Mouse (Mus musculus) limb, embryonic 12.5 days (tissue): ENCODE data around the gene Pdia5. TPM values are rescaled to one million over a fixed set of nuclear protein-coding genes. Genes with fewer than 3 reads are reported as not detected.
A peak's percentile ranks its signal among the peaks of the same experiment; 100 is the strongest.

ENCODE experiments used
- ATAC-seq: fragments of 200-750 bp; cut with Nextera tagmentation; 2 replicates; pipeline ENCODE4 v1.8.0; 2017; ENCODE audit warnings: low read depth, moderate TSS enrichment; ENCODE audit not compliant: insufficient number of reproducible peaks, insufficient read depth, low FRiP score, low TSS enrichment
- H3K27ac ChIP-seq: fragments of 300-500 bp; sonication (generic); 2 replicates; pipeline ENCODE4 v1.5.1; 2016; ENCODE audit warnings: mild to moderate bottlenecking, moderate library complexity
- H3K27me3 ChIP-seq: fragments of 300-500 bp; sonication (generic); 2 replicates; pipeline ENCODE4 v1.6.1; 2016; ENCODE audit warnings: mild to moderate bottlenecking, moderate library complexity
- H3K36me3 ChIP-seq: fragments of 300-500 bp; sonication (generic); 2 replicates; pipeline ENCODE4 v1.6.1; 2016; ENCODE audit warnings: mild to moderate bottlenecking, moderate library complexity
- H3K4me1 ChIP-seq: fragments of 300-500 bp; sonication (generic); replicated peaks from 2 replicates; pipeline ENCODE4 v1.6.1; 2016
- H3K4me2 ChIP-seq: fragments of 300-500 bp; sonication (generic); 2 replicates; pipeline ENCODE4 v1.6.1; 2016; ENCODE audit warnings: mild to moderate bottlenecking, moderate library complexity
- H3K4me3 ChIP-seq: fragments of 300-500 bp; sonication (generic); replicated peaks from 2 replicates; pipeline ENCODE4 v1.5.1; 2016; ENCODE audit warnings: mild to moderate bottlenecking
- H3K9ac ChIP-seq: fragments of 300-500 bp; sonication (generic); replicated peaks from 2 replicates; pipeline ENCODE4 v1.6.1; 2016; ENCODE audit warnings: mild to moderate bottlenecking, moderate library complexity
- H3K9me3 ChIP-seq: fragments of 300-500 bp; sonication (generic); 2 replicates; pipeline ENCODE4 v1.6.1; 2016; ENCODE audit warnings: mild to moderate bottlenecking, moderate library complexity
- WGBS: fragments of 180-500 bp; shearing (Covaris S2); methylation state at CpG from one replicate; pipeline ENCODE4 v1.1.7; 2016; 5-methylcytosine and 5-hydroxymethylcytosine counted together
- polyA plus RNA-seq: library from polyadenylated mRNA; unstranded; fragments of >200 nt; fragmentation: Nextera tagmentation; extraction: Ambion mirVana; gene quantifications from 2 replicates; pipeline ENCODE4 v1.2.1, GENCODE M21; 2016

The Pdia5 gene
- polyA plus RNA-seq, 1 experiment from 2014 or later: 24.1 TPM

DNA sequence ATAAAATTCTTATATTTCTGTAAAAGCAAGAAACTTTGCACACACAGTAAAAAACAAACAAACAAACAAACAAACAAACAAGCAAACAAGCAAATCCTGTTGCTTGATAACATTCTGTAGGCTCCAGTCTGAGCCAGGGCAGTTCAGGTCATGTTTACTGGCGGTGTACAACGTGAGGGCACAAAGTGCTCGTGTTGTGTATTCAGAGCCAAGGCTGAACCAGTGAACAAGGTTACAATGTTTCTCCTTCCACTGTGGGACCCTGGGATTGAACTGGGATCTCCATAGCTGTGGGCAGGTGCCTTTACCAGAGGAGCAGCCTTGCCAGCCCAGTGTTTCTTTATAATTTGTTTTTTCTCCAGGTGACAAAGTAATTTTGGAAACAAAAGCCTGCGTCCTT lies 15.1 kb upstream of the Pdia5 start:
- no peak overlapping the region for H3K27ac ChIP-seq
- 91% methylated on average over 4 of the region's 4 CpGs for WGBS
- 0 out of 2 replicates have a peak, but pooled peaks cover 7% of the 10 kb centered on the region for H3K9me3 ChIP-seq
- H3K4me1 ChIP-seq: peaks cover 9% of the 10 kb centered on the region; the same call in 1 of the 2 replicates
- H3K36me3 ChIP-seq: no peaks in the 10 kb centered on the region
- no peak for ATAC-seq
- no peak overlapping the region for H3K4me3 ChIP-seq
- no peak overlapping the region for H3K9ac ChIP-seq
- no peaks in the 10 kb centered on the region for H3K27me3 ChIP-seq
- no peak overlapping the region for H3K4me2 ChIP-seq

DNA sequence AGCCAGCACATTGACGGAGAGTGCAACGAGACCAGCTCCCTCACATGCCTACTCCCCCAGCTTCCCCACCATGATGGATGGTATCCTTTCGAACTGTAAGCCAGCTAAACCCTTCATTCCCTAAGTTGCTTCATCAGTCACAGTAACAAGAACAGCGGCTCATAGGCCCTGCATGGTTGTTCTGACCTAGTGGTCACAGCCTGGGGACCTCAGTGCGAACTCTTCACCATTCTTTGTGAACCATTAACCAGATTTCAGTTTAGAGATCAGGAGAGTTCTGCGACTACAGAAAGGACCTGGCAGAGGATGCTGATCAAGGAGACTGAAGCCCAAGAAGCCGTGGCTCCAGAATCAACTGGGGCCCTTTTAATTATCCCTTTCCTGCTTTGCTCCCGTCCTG lies 13.6 kb upstream of the Pdia5 start:
- no peak for ATAC-seq

DNA sequence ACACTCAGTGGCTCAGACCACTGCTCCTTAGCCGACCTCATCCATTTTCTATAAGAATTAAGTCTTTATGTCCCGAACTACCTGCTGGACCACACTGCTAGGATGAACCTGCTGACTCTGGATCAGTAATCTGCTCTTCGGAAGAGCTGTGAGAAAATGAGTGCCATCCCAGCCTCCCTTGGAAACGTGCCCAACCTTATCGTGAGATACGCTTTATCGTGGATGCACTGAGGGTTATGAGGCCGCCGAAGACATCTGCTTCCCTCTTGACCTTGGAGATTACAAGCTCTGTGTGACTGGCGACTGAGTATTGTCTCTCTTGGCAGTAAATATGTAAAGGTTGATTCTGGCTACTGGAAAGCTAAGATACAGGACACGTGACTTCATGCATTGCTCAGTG lies 11.8 kb upstream of the Pdia5 start:
- H3K27me3 ChIP-seq: no peaks in the 10 kb centered on the region
- 89% methylated on average over 11 of the region's 11 CpGs for WGBS
- peaks cover 12% of the 10 kb centered on the region; the same call in 1 of the 2 replicates for H3K9me3 ChIP-seq
- H3K4me2 ChIP-seq: no peak overlapping the region
- H3K36me3 ChIP-seq: no peaks in the 10 kb centered on the region
- ATAC-seq: no peak
- no peaks in the 10 kb centered on the region for H3K4me1 ChIP-seq
- H3K9ac ChIP-seq: no peak overlapping the region
- H3K27ac ChIP-seq: no peak overlapping the region
- no peak overlapping the region for H3K4me3 ChIP-seq

More for the DNA sequence above, 13.6 kb upstream of the Pdia5 start:
- 75% methylated on average over 8 of the region's 8 CpGs for WGBS
- Histone ChIP-seq H3K27me3 (no peaks in the 10 kb centered on the region), H3K4me1 (peaks cover 5% of the 10 kb centered on the region; the same call in 1 of the 2 replicates), H3K4me3 (no peak overlapping the region), H3K4me2 (no peak overlapping the region), H3K9ac (no peak overlapping the region), H3K9me3 (peaks cover 12% of the 10 kb centered on the region; the same call in 1 of the 2 replicates), H3K27ac (no peak overlapping the region), H3K36me3 (no peaks in the 10 kb centered on the region)

DNA sequence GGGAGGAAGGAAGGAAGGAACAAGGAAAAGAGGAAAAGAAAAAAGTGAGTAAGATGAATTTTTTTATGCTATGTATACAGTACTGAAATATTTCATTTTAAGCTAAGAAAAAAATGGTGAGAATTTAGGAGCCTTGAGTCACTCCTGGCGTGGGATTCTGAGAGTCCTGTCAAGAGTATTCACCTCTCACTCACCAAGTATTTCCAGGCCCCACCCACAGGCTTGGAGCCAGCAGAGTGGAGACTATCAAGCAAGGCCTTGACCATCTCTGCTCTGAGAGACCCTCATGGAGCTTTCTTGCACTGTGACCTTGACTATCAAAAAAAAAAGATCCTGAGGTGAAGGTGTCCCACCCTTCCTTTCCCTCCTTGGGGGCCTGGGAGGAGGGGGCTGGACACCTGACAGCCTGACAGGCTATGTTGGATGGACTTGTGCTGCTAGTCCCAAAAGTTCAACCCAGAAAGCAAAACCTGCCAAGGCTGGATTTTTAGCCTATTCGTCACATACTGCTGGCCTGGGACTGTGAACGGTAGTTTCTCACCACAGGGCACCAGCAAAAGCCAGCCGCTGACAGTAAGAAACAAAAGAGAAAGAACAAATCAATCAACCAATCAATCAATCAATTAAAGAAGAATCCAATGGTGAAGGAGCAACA lies 10.6 kb upstream of the Pdia5 start:
- no peaks in the 10 kb centered on the region for H3K4me1 ChIP-seq
- no peak overlapping the region for H3K4me3 ChIP-seq
- WGBS: 84% methylated on average over 4 of the region's 4 CpGs
- no peak for ATAC-seq
- H3K9me3 ChIP-seq: peaks cover 12% of the 10 kb centered on the region; the same call in 1 of the 2 replicates
- H3K27me3 ChIP-seq: no peaks in the 10 kb centered on the region
- H3K4me2 ChIP-seq: no peak overlapping the region
- H3K36me3 ChIP-seq: no peaks in the 10 kb centered on the region
- H3K9ac ChIP-seq: no peak overlapping the region
- no peak overlapping the region for H3K27ac ChIP-seq

DNA sequence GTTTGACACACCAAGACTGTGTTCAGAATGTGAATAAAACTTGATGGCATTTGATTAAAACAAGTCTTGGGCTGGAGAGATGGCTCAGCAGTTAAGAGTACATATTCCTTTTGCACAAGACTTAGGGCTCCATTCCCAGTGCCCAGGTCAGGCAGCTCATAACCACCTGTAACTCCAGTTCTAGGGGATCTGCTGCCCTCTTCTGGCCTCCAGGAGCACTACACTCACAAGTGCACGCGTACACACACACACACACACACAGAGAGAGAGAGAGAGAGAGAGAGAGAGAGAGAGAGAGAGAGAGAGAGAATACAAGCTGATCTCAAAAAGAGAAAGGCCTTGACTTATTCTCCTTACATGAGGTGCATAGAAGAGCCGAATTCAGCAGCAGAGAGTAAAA lies 9.7 kb upstream of the Pdia5 start:
- Histone ChIP-seq H3K27me3 (no peaks in the 10 kb centered on the region), H3K36me3 (no peaks in the 10 kb centered on the region), H3K4me2 (no peak overlapping the region), H3K9ac (no peak overlapping the region), H3K4me1 (no peaks in the 10 kb centered on the region), H3K9me3 (peaks cover 12% of the 10 kb centered on the region; the same call in 1 of the 2 replicates), H3K27ac (no peak overlapping the region), H3K4me3 (no peak overlapping the region)
- whole genome bisulfite sequencing: 87% methylated on average over 3 of the region's 3 CpGs
- no peak for ATAC-seq

DNA sequence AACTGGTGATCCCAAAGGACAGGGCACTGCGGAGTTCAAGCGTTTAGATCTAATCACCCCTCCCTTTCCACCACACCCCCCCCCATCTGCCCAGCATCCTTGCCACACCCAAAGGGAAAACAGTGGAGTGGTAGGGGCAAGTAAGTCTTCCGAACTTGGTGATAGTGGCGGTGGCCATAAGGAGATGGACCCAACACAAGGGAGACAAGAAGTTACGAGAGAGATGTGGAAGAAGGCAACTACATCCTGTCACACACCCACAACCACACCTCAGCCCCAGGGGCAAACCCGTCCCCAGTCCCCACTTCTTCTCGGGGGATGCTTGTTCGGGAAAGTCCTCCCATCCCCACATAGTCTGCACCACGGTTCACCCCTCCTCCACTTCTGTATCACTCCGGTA lies 880 bp downstream of the Pdia5 start:
- peak overlapping the region; percentile 63 for H3K4me3 ChIP-seq
- 11% methylated on average over 10 of the region's 10 CpGs for WGBS
- peaks cover 29% of the 10 kb centered on the region for H3K4me1 ChIP-seq
- peaks cover 6% of the 10 kb centered on the region; the same call in 1 of the 2 replicates for H3K27me3 ChIP-seq
- no peaks in the 10 kb centered on the region for H3K9me3 ChIP-seq
- H3K27ac ChIP-seq: no peak overlapping the region
- H3K9ac ChIP-seq: peak overlapping the region; percentile 57
- peak overlapping the region; percentile 93 for H3K4me2 ChIP-seq
- H3K36me3 ChIP-seq: no peaks in the 10 kb centered on the region
- no peak for ATAC-seq

DNA sequence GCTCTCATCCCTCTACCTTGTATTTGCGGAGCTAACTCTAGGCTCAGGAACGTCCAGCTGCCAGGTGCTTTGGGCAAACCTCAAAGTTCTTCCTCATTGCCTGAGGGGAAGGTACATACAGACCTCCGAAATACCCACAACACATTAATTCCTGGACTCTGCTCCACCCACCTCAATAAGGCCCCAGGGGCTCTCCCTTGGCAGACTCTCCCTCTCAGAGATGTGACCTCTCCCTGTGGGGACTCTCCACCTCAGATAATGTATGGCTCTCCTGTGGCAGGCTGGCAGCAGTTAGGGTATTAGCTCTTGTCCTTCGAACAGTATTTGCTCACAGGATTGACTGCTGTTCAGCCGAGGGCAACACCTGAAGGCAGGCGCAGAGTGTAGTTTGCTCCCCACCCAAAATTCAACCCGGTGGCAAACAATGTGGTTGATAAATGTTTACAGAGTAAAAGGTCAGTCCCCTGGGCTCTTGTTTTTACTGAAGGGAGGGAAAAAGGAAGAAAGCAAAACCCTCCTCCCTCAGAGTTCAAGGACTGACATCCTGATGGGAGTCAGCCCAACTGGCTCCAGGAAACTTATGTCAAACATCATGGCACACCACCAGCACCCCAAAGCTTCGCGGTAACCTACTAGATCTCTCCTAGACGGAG lies 1.5 kb downstream of the Pdia5 start:
- Histone ChIP-seq H3K4me1 (peaks cover 35% of the 10 kb centered on the region), H3K27ac (no peak overlapping the region), H3K9me3 (no peaks in the 10 kb centered on the region), H3K4me3 (peak overlapping the region; percentile 63), H3K36me3 (no peaks in the 10 kb centered on the region), H3K27me3 (peaks cover 6% of the 10 kb centered on the region; the same call in 1 of the 2 replicates), H3K4me2 (peak overlapping the region; percentile 93), H3K9ac (no peak overlapping the region)
- ATAC-seq: no peak
- 55% methylated on average over 10 of the region's 10 CpGs for WGBS

DNA sequence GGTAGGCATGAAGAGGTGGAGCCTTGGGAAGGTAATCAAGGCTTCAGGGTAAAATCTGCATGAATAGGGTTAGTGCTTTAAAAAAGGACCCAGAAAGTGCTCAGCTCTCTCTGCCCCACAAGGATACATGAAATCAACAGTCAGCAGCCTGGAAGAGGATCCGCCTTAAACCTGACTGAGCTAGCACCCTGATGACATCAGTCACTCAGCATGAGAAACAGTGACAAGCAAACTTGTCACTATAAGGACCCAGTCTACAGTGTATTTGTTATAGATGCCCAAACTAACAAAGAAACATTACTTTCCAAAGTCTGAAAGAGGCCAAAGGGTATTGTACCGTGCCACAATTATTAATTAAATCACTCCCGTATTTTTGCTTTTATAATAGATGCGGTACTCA lies 2.9 kb downstream of the Pdia5 start:
- no peak for ATAC-seq
- H3K36me3 ChIP-seq: no peaks in the 10 kb centered on the region
- H3K27me3 ChIP-seq: peaks cover 6% of the 10 kb centered on the region; the same call in 1 of the 2 replicates

DNA sequence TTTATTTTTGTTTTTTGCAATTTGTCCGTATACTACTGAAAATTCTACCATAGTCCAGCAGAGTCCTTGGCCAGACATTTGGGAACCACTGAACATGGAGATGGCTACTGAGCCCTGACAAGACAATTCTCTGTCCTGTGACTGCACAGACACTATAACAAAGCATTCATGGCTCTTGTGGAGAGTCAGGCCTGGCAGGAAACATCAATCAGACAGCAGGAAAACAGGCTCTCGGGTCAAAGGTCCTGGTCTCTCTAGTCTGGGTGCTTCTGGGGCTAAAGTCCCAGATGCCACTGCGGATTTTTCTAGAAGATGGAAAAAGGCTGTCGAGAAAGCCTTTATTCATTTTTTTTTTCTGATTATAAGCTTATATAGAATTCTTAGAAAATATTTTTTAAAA lies 3.6 kb downstream of the Pdia5 start:
- no peaks in the 10 kb centered on the region for H3K9me3 ChIP-seq
- H3K9ac ChIP-seq: no peak overlapping the region
- no peak overlapping the region for H3K4me2 ChIP-seq
- no peak overlapping the region for H3K4me3 ChIP-seq
- no peak overlapping the region for H3K27ac ChIP-seq
- ATAC-seq: no peak
- H3K36me3 ChIP-seq: no peaks in the 10 kb centered on the region
- H3K4me1 ChIP-seq: peaks cover 43% of the 10 kb centered on the region
- 44% methylated on average over 4 of the region's 4 CpGs for WGBS
- peaks cover 6% of the 10 kb centered on the region; the same call in 1 of the 2 replicates for H3K27me3 ChIP-seq

More for the DNA sequence above, 2.9 kb downstream of the Pdia5 start:
- peaks cover 43% of the 10 kb centered on the region for H3K4me1 ChIP-seq
- H3K27ac ChIP-seq: no peak overlapping the region
- WGBS: 85% methylated on average over 4 of the region's 4 CpGs
- H3K9me3 ChIP-seq: no peaks in the 10 kb centered on the region
- H3K4me3 ChIP-seq: no peak overlapping the region
- H3K9ac ChIP-seq: no peak overlapping the region
- no peak overlapping the region for H3K4me2 ChIP-seq

DNA sequence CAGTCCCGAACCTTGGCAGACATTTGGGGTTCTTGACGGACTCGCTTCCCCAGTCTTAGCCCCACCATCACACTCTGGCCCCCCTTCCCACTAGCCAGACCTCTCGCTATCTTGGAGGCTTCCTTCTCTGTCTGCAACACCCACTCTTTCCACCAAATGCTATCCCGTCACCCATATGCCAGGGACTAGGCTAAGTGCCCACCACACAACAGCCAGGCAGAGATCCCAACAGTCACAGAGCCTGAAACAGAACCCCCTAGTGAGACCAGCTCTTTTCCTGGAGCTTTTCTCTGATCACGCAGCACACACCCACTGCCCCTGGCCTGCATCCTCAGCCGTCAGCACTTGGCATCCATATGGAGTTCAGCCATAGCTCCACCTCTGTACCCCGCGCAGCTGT lies 5.0 kb downstream of the Pdia5 start:
- Histone ChIP-seq H3K4me3 (no peak overlapping the region), H3K9me3 (no peaks in the 10 kb centered on the region), H3K27me3 (peaks cover 6% of the 10 kb centered on the region; the same call in 1 of the 2 replicates), H3K9ac (no peak overlapping the region), H3K4me2 (peak overlapping the region; percentile 26), H3K27ac (no peak overlapping the region), H3K4me1 (peaks cover 43% of the 10 kb centered on the region), H3K36me3 (no peaks in the 10 kb centered on the region)
- WGBS: 50% methylated on average over 9 of the region's 9 CpGs
- ATAC-seq: peak; percentile 45; the same call in 1 of the 2 replicates

DNA sequence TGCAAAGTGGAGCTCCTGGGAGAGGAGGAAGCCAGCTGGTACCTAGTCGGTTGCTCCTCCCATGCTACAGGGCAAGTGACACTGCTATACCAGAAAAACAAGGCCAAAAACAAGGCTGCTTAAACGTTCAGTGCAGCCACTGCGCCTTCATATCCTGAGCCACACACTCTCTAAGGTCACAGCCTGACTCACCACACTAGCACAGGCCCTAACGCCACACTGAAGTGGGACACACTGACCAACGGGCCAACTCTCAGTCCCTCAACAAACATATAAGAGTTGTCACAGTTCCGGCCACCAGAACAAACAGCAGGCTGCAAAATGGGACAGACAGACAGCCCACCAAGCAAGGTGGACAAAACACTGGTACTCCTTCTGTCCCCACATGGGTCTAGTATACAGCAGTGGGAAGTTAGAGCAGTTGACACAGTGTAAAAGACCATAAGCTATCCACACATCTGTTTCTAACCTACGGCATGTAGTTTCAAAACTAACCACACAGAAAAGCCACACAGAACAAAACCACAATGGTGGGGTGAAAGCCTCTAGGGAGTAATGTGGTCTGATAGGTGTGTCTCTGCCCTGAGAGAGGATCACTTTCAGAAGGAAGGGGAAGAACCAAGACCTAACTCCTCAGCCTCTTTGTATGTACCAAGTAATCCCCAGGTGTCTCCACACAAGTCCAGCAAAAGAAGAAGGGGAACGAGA lies 6.0 kb downstream of the Pdia5 start:
- no peaks in the 10 kb centered on the region for H3K9me3 ChIP-seq
- no peak overlapping the region for H3K4me3 ChIP-seq
- no peak overlapping the region for H3K9ac ChIP-seq
- WGBS: 69% methylated on average over 8 of the region's 8 CpGs
- H3K4me2 ChIP-seq: no peak overlapping the region
- no peak for ATAC-seq
- 0 out of 2 replicates have a peak, but pooled peaks cover 2% of the 10 kb centered on the region for H3K27me3 ChIP-seq
- H3K36me3 ChIP-seq: no peaks in the 10 kb centered on the region
- no peak overlapping the region for H3K27ac ChIP-seq
- H3K4me1 ChIP-seq: peaks cover 43% of the 10 kb centered on the region
